Mouse (Mus musculus): ENCODE measurements around the gene Rangrf. TPM values are rescaled to one million over a fixed set of nuclear protein-coding genes. Genes with fewer than 3 reads are reported as not detected.
A peak's percentile ranks its signal among the peaks of the same experiment; 100 is the strongest.

Rangrf gene
- polyA plus RNA-seq, 1 experiment from 2014 or later, result 34.5 TPM

Small RNA genes within 50 kb of the gene (microRNA-seq; reads per million reads assigned to microRNA genes)
- 4.8 reads per million, percentile 21 among the genes with 10 or more reads in this experiment for gene Mir3062

Other genes with a start within 250 kb of the Rangrf start
- gene Ndel1, start 103.3 kb downstream of the Rangrf start, polyA plus RNA-seq (2015; fragmentation: Nextera tagmentation; extraction: Ambion mirVana), result 96.8 and 100 TPM in 2 replicates
- not detected in 2 replicates for gene Rnf222, start 86.6 kb downstream of the Rangrf start, polyA plus RNA-seq (2015; fragmentation: Nextera tagmentation; extraction: Ambion mirVana)
- gene Rpl26, start 73.6 kb downstream of the Rangrf start, polyA plus RNA-seq (2015; fragmentation: Nextera tagmentation; extraction: Ambion mirVana), result 554 and 607 TPM in 2 replicates
- gene Odf4, start 48.1 kb downstream of the Rangrf start, polyA plus RNA-seq (2015; fragmentation: Nextera tagmentation; extraction: Ambion mirVana), result 0.35 TPM in 1 of 2 replicates, not detected in the other
- gene Arhgef15, start 17.7 kb downstream of the Rangrf start, polyA plus RNA-seq (2015; fragmentation: Nextera tagmentation; extraction: Ambion mirVana), result 8.2 and 12.8 TPM in 2 replicates
- gene Slc25a35, start 7.1 kb downstream of the Rangrf start, polyA plus RNA-seq (2015; fragmentation: Nextera tagmentation; extraction: Ambion mirVana), result 0.86 and 1.0 TPM in 2 replicates
- gene Pfas, start 33.3 kb upstream of the Rangrf start, polyA plus RNA-seq (2015; fragmentation: Nextera tagmentation; extraction: Ambion mirVana), result 21.7 and 24.7 TPM in 2 replicates
- gene Ctc1, start 40.7 kb upstream of the Rangrf start, polyA plus RNA-seq (2015; fragmentation: Nextera tagmentation; extraction: Ambion mirVana), result 70.1 and 79.1 TPM in 2 replicates
- gene Aurkb, start 70.5 kb upstream of the Rangrf start, polyA plus RNA-seq (2015; fragmentation: Nextera tagmentation; extraction: Ambion mirVana), result 56.7 and 68.2 TPM in 2 replicates
- gene Borcs6, start 84.5 kb upstream of the Rangrf start, polyA plus RNA-seq (2015; fragmentation: Nextera tagmentation; extraction: Ambion mirVana), result 11.4 and 12.3 TPM in 2 replicates
- 43.7 and 48.4 TPM in 2 replicates for gene Tmem107, start 95.6 kb upstream of the Rangrf start, polyA plus RNA-seq (2015; fragmentation: Nextera tagmentation; extraction: Ambion mirVana)
- 217 and 259 TPM in 2 replicates for gene Vamp2, start 113.3 kb upstream of the Rangrf start, polyA plus RNA-seq (2015; fragmentation: Nextera tagmentation; extraction: Ambion mirVana)
- 11.8 and 12.1 TPM in 2 replicates for gene Per1, start 120.0 kb upstream of the Rangrf start, polyA plus RNA-seq (2015; fragmentation: Nextera tagmentation; extraction: Ambion mirVana)
- gene Hes7, start 145.2 kb upstream of the Rangrf start, polyA plus RNA-seq (2015; fragmentation: Nextera tagmentation; extraction: Ambion mirVana), result 0.26 and 0.67 TPM in 2 replicates
- gene 9130213A22Rik, start 147.4 kb upstream of the Rangrf start, polyA plus RNA-seq (2015; fragmentation: Nextera tagmentation; extraction: Ambion mirVana), result 0.39 and 0.71 TPM in 2 replicates
- gene Aloxe3, start 150.7 kb upstream of the Rangrf start, polyA plus RNA-seq (2015; fragmentation: Nextera tagmentation; extraction: Ambion mirVana), result 2.8 and 3.5 TPM in 2 replicates
- gene Alox12b, start 181.8 kb upstream of the Rangrf start, polyA plus RNA-seq (2015; fragmentation: Nextera tagmentation; extraction: Ambion mirVana), result 0.12 TPM in 1 of 2 replicates, not detected in the other
- 0.29 TPM in 1 of 2 replicates, not detected in the other for gene Alox8, start 222.7 kb upstream of the Rangrf start, polyA plus RNA-seq (2015; fragmentation: Nextera tagmentation; extraction: Ambion mirVana)

Data from forebrain, embryonic 16.5 days (tissue).